Mouse (Mus musculus) small intestine, adult 2 months (tissue): ENCODE data around the gene Gpr35.

ENCODE experiments used
- CTCF ChIP-seq: fragments of 200-500 bp; IDR thresholded peaks from 2 replicates; pipeline ENCODE4 v1.5.1; 2012; ENCODE audit warnings: low read depth, mild to moderate bottlenecking, control low read depth, inconsistent platforms, low read length, moderate library complexity, mixed read lengths; ENCODE audit not compliant: insufficient replicate concordance, insufficient read length; ENCODE audit errors: extremely low read depth
- POLR2A ChIP-seq: fragments of 200-500 bp; IDR thresholded peaks from 2 replicates; pipeline ENCODE4 v1.6.1; 2012; ENCODE audit warnings: low read depth, mild to moderate bottlenecking, control low read depth, inconsistent platforms, low read length, moderate library complexity

GRCm38 (mm10) chr1:93009196-93009595 lies 58.5 kb downstream of the Gpr35 start:
- TF ChIP-seq CTCF (no peak), POLR2A (no peak)
